Mouse (Mus musculus): ENCODE measurements around the gene Rdx. TPM values are rescaled to one million over a fixed set of nuclear protein-coding genes. Genes with fewer than 3 reads are reported as not detected.

Rdx gene
- polyA plus RNA-seq, 1 experiment from 2014 or later, result 87.8 TPM

GRCm38 (mm10) chr9:52018505-52018904 lies 28.5 kb upstream of the Rdx start:
- Histone ChIP-seq H3K4me2 (ENCODE audit: low read length) (no peak overlapping the region), H3K9ac (replicated peaks; ENCODE audit: low read depth, low read length) (no peak overlapping the region), H3K36me3 (ENCODE audit: control insufficient read depth, insufficient read depth) (no peaks in the 10 kb centered on the region), H3K27me3 (replicated peaks; ENCODE audit: control insufficient read depth, insufficient read depth, low read length) (no peaks in the 10 kb centered on the region), H3K4me3 (replicated peaks; ENCODE audit: low read length) (no peak overlapping the region), H3K9me3 (ENCODE audit: control insufficient read depth, low read length) (no peaks in the 10 kb centered on the region), H3K4me1 (replicated peaks; ENCODE audit: control insufficient read depth, insufficient read depth, low read length) (no peaks in the 10 kb centered on the region), H3K27ac (ENCODE audit: low read length) (no peak overlapping the region)
- no peak for ATAC-seq
- 90% methylated on average over 1 of the region's 1 CpGs for WGBS

- WGBS, result 54% methylated on average over 5 of the region's 5 CpGs
Measured at GRCm38 (mm10) chr9:52027257-52028020, 19.5 kb upstream of the Rdx start.

DNA sequence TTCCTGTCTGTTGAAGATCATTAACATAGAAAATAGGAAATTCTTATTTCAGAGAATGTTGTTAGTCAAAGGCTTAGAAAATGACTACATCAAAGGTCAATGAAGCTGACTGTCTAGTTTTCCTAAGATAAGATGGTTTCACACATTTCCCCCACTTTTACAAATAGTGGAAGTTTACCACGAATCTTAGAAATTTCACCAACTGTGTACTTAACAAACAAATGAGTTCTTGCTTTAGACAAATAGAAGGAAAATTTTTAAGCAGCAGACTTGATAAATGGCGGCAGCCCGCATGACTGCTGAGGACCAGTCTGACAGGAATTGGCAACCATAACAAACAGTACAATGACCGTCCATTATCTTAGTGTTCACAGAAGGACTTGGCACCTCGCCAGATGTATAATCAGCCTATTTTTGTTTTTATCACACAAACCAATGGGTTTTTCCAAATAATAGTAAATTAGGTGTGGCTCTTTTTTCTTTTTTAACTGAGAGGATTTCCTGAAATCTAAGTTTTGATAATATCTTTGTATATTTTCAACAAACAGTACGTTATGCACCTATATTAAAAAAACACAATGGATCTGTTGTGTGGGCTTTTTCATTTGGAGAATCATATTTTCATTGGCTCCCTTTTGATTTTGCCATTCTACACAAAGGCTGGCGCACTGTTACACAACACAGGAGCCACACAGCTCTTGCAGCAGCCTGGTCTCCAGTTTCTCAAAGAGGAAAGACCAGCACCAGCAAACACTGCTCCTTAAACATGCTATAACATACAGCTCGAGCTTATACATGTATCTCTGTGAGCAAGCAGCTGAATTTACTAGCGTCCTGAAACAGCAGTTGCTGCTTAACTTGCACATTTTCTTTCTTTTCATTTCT lies 18.2 kb upstream of the Rdx start:
- H3K9me3 ChIP-seq (ENCODE audit: control insufficient read depth, low read length), result no peaks in the 10 kb centered on the region
- no peak overlapping the region for H3K27ac ChIP-seq (ENCODE audit: low read length)
- H3K4me2 ChIP-seq (ENCODE audit: low read length), result no peak overlapping the region
- WGBS, result 30% methylated on average over 9 of the region's 9 CpGs
- ATAC-seq, result peak; percentile 57
- H3K9ac ChIP-seq (replicated peaks; ENCODE audit: low read depth, low read length), result no peak overlapping the region
- H3K27me3 ChIP-seq (replicated peaks; ENCODE audit: control insufficient read depth, insufficient read depth, low read length), result no peaks in the 10 kb centered on the region
- H3K4me3 ChIP-seq (replicated peaks; ENCODE audit: low read length), result no peak overlapping the region
- no peaks in the 10 kb centered on the region for H3K4me1 ChIP-seq (replicated peaks; ENCODE audit: control insufficient read depth, insufficient read depth, low read length)
- H3K36me3 ChIP-seq (ENCODE audit: control insufficient read depth, insufficient read depth), result no peaks in the 10 kb centered on the region

More at GRCm38 (mm10) chr9:52027257-52028020, 19.5 kb upstream of the Rdx start:
- no peaks in the 10 kb centered on the region for H3K36me3 ChIP-seq (ENCODE audit: control insufficient read depth, insufficient read depth)
- no peak overlapping the region for H3K9ac ChIP-seq (replicated peaks; ENCODE audit: low read depth, low read length)
- H3K4me2 ChIP-seq (ENCODE audit: low read length), result no peak overlapping the region
- no peaks in the 10 kb centered on the region for H3K27me3 ChIP-seq (replicated peaks; ENCODE audit: control insufficient read depth, insufficient read depth, low read length)
- no peaks in the 10 kb centered on the region for H3K9me3 ChIP-seq (ENCODE audit: control insufficient read depth, low read length)
- H3K4me3 ChIP-seq (replicated peaks; ENCODE audit: low read length), result no peak overlapping the region
- H3K27ac ChIP-seq (ENCODE audit: low read length), result no peak overlapping the region
- H3K4me1 ChIP-seq (replicated peaks; ENCODE audit: control insufficient read depth, insufficient read depth, low read length), result no peaks in the 10 kb centered on the region
- no peak for ATAC-seq

GRCm38 (mm10) chr9:52031501-52031900 lies 15.5 kb upstream of the Rdx start:
- Histone ChIP-seq H3K27ac (ENCODE audit: low read length) (no peak overlapping the region), H3K36me3 (ENCODE audit: control insufficient read depth, insufficient read depth) (no peaks in the 10 kb centered on the region), H3K4me2 (ENCODE audit: low read length) (no peak overlapping the region), H3K9me3 (ENCODE audit: control insufficient read depth, low read length) (no peaks in the 10 kb centered on the region), H3K4me1 (replicated peaks; ENCODE audit: control insufficient read depth, insufficient read depth, low read length) (no peaks in the 10 kb centered on the region), H3K27me3 (replicated peaks; ENCODE audit: control insufficient read depth, insufficient read depth, low read length) (no peaks in the 10 kb centered on the region), H3K9ac (replicated peaks; ENCODE audit: low read depth, low read length) (no peak overlapping the region), H3K4me3 (replicated peaks; ENCODE audit: low read length) (no peak overlapping the region)
- 73% methylated on average over 2 of the region's 2 CpGs for WGBS
- no peak for ATAC-seq

- no peak overlapping the region for H3K9ac ChIP-seq (replicated peaks; ENCODE audit: low read depth, low read length)
- no peaks in the 10 kb centered on the region for H3K4me1 ChIP-seq (replicated peaks; ENCODE audit: control insufficient read depth, insufficient read depth, low read length)
- H3K27ac ChIP-seq (ENCODE audit: low read length), result no peak overlapping the region
- no peaks in the 10 kb centered on the region for H3K27me3 ChIP-seq (replicated peaks; ENCODE audit: control insufficient read depth, insufficient read depth, low read length)
- no peaks in the 10 kb centered on the region for H3K9me3 ChIP-seq (ENCODE audit: control insufficient read depth, low read length)
- WGBS, result 98% methylated on average over 1 of the region's 1 CpGs
- H3K4me2 ChIP-seq (ENCODE audit: low read length), result no peak overlapping the region
- H3K36me3 ChIP-seq (ENCODE audit: control insufficient read depth, insufficient read depth), result no peaks in the 10 kb centered on the region
- ATAC-seq, result no peak
- no peak overlapping the region for H3K4me3 ChIP-seq (replicated peaks; ENCODE audit: low read length)
Measured at GRCm38 (mm10) chr9:52037493-52037892, 9.5 kb upstream of the Rdx start.

GRCm38 (mm10) chr9:52041657-52042056 lies 5.3 kb upstream of the Rdx start:
- WGBS, result 92% methylated on average over 2 of the region's 2 CpGs
- H3K9me3 ChIP-seq (ENCODE audit: control insufficient read depth, low read length), result no peaks in the 10 kb centered on the region
- no peaks in the 10 kb centered on the region for H3K27me3 ChIP-seq (replicated peaks; ENCODE audit: control insufficient read depth, insufficient read depth, low read length)
- H3K4me1 ChIP-seq (replicated peaks; ENCODE audit: control insufficient read depth, insufficient read depth, low read length), result peaks cover under 1% of the 10 kb centered on the region; the same call in 1 of the 2 replicates
- H3K27ac ChIP-seq (ENCODE audit: low read length), result no peak overlapping the region
- H3K4me3 ChIP-seq (replicated peaks; ENCODE audit: low read length), result no peak overlapping the region
- no peak for ATAC-seq
- H3K4me2 ChIP-seq (ENCODE audit: low read length), result no peak overlapping the region
- H3K9ac ChIP-seq (replicated peaks; ENCODE audit: low read depth, low read length), result no peak overlapping the region
- no peaks in the 10 kb centered on the region for H3K36me3 ChIP-seq (ENCODE audit: control insufficient read depth, insufficient read depth)

GRCm38 (mm10) chr9:52046686-52047085 lies 287 bp upstream of the Rdx start:
- peak overlapping the region; percentile 96; the same call in 1 of the 2 replicates for H3K9ac ChIP-seq (replicated peaks; ENCODE audit: low read depth, low read length)
- H3K4me3 ChIP-seq (replicated peaks; ENCODE audit: low read length), result no peak overlapping the region; the same call in 1 of the 2 replicates
- no peaks in the 10 kb centered on the region for H3K27me3 ChIP-seq (replicated peaks; ENCODE audit: control insufficient read depth, insufficient read depth, low read length)
- no peak overlapping the region for H3K27ac ChIP-seq (ENCODE audit: low read length)
- 27% methylated on average over 5 of the region's 5 CpGs for WGBS
- peaks cover 26% of the 10 kb centered on the region for H3K4me1 ChIP-seq (replicated peaks; ENCODE audit: control insufficient read depth, insufficient read depth, low read length)
- no peaks in the 10 kb centered on the region for H3K9me3 ChIP-seq (ENCODE audit: control insufficient read depth, low read length)
- ATAC-seq, result no peak
- H3K36me3 ChIP-seq (ENCODE audit: control insufficient read depth, insufficient read depth), result no peaks in the 10 kb centered on the region
- H3K4me2 ChIP-seq (ENCODE audit: low read length), result peak overlapping the region; percentile 66

DNA sequence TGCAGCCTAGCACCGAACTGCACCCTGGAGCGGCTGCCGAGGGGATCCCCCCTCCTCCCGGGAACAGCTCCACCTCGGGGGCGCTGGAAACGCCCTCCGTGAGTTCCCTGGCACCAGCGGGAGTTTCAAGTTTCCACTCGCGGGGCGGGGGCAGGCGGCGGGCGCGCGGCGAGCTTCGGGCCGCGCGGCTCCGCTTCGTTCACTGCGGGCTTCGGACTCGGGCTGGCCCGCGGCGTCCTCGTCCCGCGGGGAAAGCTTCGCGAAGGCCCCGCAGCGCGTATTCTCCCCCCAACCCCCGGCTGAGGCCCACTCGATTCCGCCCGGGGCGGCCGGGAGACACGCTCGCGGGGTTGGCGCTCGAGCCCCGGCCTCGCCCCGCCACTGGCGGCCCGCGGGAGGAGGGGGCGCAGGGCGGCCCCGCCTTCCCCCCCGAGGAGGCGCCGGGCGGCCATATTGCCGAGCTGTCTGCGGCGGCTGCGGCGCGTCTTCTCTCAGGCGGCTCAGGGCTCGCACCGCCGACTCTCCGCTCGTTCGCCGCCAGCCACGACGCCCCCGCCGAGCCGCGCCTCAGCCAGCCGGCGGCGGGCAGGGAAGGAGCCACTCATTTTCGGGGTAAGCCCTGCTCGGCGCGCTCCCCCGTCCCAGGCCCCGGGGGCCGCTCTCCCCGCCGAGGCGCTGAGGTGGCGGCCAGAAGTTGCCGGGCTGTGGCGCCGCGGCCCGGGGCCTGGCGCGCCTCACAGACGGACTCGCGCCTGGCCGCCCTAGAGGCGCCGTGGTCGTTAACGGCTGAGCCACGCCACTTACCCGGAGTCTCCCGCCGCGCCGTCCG lies 1.1 kb downstream of the Rdx start:
- H3K9ac ChIP-seq (replicated peaks; ENCODE audit: low read depth, low read length), result peak overlapping the region; percentile 96
- H3K27ac ChIP-seq (ENCODE audit: low read length), result peak overlapping the region; percentile 99
- H3K27me3 ChIP-seq (replicated peaks; ENCODE audit: control insufficient read depth, insufficient read depth, low read length), result no peaks in the 10 kb centered on the region
- H3K4me1 ChIP-seq (replicated peaks; ENCODE audit: control insufficient read depth, insufficient read depth, low read length), result peaks cover 26% of the 10 kb centered on the region
- H3K4me2 ChIP-seq (ENCODE audit: low read length), result peak overlapping the region; percentile 66
- H3K36me3 ChIP-seq (ENCODE audit: control insufficient read depth, insufficient read depth), result no peaks in the 10 kb centered on the region
- peak; percentile 95 for ATAC-seq
- peak overlapping the region; percentile 95 for H3K4me3 ChIP-seq (replicated peaks; ENCODE audit: low read length)
- WGBS, result under 1% methylated on average over 107 of the region's 118 CpGs
- no peaks in the 10 kb centered on the region for H3K9me3 ChIP-seq (ENCODE audit: control insufficient read depth, low read length)

Data from forebrain, embryonic 16.5 days (tissue).